Mouse (Mus musculus) forebrain, embryonic 15.5 days (tissue): Measurements from ENCODE around the gene Megf6. TPM values are rescaled to one million over a fixed set of nuclear protein-coding genes. Genes with fewer than 3 reads are reported as not detected.

ENCODE experiments used
- ATAC-seq: fragments of 200-750 bp; cut with Nextera tagmentation; replicated peaks from 2 replicates; pipeline ENCODE4 v1.8.0; 2017; ENCODE audit warnings: mild to moderate bottlenecking, moderate TSS enrichment, moderate library complexity
- H3K27ac ChIP-seq: fragments of 300-500 bp; sonication (generic); replicated peaks from 2 replicates; pipeline ENCODE4 v1.5.1; 2015; ENCODE audit warnings: mild to moderate bottlenecking, inconsistent platforms
- H3K27me3 ChIP-seq: fragments of 300-500 bp; sonication (generic); 2 replicates; pipeline ENCODE4 v1.6.1; 2015; ENCODE audit warnings: inconsistent platforms
- H3K36me3 ChIP-seq: fragments of 300-500 bp; sonication (generic); 2 replicates; pipeline ENCODE4 v1.6.1; 2015; ENCODE audit warnings: mild to moderate bottlenecking, inconsistent platforms
- H3K4me1 ChIP-seq: fragments of 300-500 bp; sonication (generic); 2 replicates; pipeline ENCODE4 v1.6.1; 2015; ENCODE audit warnings: inconsistent platforms
- H3K4me2 ChIP-seq: fragments of 300-500 bp; sonication (generic); replicated peaks from 2 replicates; pipeline ENCODE4 v1.6.1; 2015; ENCODE audit warnings: mild to moderate bottlenecking, inconsistent platforms
- H3K4me3 ChIP-seq: fragments of 300-500 bp; sonication (generic); 2 replicates; pipeline ENCODE4 v1.5.1; 2015; ENCODE audit warnings: mild to moderate bottlenecking, inconsistent platforms
- H3K9ac ChIP-seq: fragments of 300-500 bp; sonication (generic); replicated peaks from 2 replicates; pipeline ENCODE4 v1.6.1; 2015; ENCODE audit warnings: mild to moderate bottlenecking, inconsistent platforms
- H3K9me3 ChIP-seq: fragments of 300-500 bp; sonication (generic); 2 replicates; pipeline ENCODE4 v1.6.1; 2016; ENCODE audit warnings: inconsistent platforms
- WGBS: fragments of 180-500 bp; shearing (Covaris S2); methylation state at CpG from one replicate; pipeline ENCODE4 v1.1.7; 2015; ENCODE audit warnings: mixed read lengths; 5-methylcytosine and 5-hydroxymethylcytosine counted together
- polyA plus RNA-seq: library from polyadenylated mRNA; unstranded; fragments of >200 nt; fragmentation: Nextera tagmentation; extraction: Ambion mirVana; gene quantifications from 2 replicates; pipeline ENCODE4 v1.2.1, GENCODE M21; 2015

Megf6 gene
- 6.4 TPM in 2 replicates for polyA plus RNA-seq

DNA sequence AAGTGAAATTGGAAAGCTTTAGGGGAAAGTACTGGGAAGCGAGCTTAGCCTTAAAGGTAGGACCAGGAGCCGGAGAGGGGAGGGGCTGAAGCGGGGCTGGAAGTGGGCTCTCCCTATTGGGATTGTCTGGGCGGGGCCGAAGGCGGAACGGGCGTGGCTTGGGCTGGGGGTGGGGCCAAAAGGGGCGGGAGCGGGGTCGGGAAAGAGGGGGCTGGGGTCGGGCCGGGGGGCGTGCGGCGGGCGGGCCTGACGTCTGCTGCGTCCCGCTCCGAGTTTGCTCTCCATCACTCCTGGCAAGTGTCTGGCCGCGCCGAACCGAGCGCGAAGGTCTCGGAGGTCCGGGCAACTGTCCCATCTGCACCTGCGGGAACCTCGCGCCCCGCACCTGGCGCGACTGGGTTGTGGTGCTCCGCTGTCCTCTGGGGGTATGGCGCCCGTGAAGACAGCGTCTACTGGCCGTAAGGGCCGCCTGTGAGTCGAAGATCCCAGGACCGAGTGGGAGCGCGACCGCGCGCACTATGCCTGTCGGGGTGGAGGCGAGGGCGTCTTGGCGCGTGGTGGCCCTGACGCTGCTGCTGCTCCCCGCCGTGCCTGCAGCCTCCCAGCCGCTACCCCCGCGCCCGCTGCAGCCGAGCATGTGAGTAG, at the start of gene Megf6:
Megf6 (plus strand) TSS at position 225 of the 645 bp plus-strand sequence.
- ATAC-seq: peak; percentile 68
- H3K4me1 ChIP-seq: peaks cover 20% of the 10 kb centered on the region
- WGBS: 1% methylated on average over 60 of the region's 61 CpGs
- H3K27me3 ChIP-seq: peaks cover 21% of the 10 kb centered on the region; the same call in 1 of the 2 replicates
- H3K4me3 ChIP-seq: peak within 1 kb of the TSS; percentile 56
- H3K27ac ChIP-seq: no peak within 1 kb of the TSS
- H3K9ac ChIP-seq: peak within 1 kb of the TSS; percentile 50
- no peaks in the 10 kb centered on the region for H3K36me3 ChIP-seq
- H3K9me3 ChIP-seq: no peaks in the 10 kb centered on the region
- H3K4me2 ChIP-seq: peak within 1 kb of the TSS; percentile 97

DNA sequence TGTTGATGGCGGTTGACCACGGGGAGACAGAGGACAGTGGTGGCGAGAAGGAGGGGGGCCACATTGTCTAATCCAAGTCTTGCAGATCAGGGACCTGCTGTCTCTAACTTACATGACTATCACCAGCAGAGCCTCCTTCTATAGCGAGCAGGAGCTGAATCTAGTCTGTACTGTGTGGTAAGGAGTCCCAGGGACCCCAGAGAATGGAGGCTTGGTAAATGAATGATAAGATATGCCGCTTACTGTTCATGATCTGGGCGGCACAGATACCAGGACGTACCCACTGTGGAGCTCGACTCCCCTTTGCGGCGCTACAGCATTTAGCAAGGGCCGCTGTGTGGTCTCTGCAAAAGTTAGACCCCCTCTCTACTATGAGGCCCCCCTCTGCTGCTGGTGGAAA, 48.7 kb upstream of the Megf6 start:
- WGBS: 62% methylated on average over 11 of the region's 11 CpGs
- Histone ChIP-seq H3K27me3 (no peaks in the 10 kb centered on the region), H3K9ac (no peak overlapping the region), H3K4me3 (no peak overlapping the region), H3K4me1 (no peaks in the 10 kb centered on the region), H3K9me3 (no peaks in the 10 kb centered on the region), H3K27ac (no peak overlapping the region), H3K4me2 (no peak overlapping the region), H3K36me3 (no peaks in the 10 kb centered on the region)
- no peak for ATAC-seq

DNA sequence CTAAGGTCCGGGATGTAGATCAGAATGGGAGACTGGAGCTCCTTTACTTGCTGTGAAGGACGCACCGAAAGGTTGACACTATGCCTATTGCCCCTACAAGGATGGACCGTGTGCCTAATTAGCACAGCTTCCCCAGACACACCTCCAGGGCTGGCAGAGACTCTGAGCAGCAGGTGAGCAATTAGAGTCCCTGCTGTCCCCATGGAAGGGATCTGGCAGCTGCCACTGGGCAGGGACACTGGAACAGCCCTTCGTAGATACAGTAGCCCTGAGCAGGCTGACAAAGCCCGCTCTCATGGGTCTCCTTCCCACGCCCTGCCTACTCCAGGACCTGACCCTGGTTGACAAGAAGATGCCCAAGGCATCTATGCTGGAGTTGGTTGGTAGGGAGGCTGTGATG, 48.2 kb upstream of the Megf6 start:
- no peaks in the 10 kb centered on the region for H3K36me3 ChIP-seq
- H3K27ac ChIP-seq: no peak overlapping the region
- no peak for ATAC-seq
- H3K4me2 ChIP-seq: no peak overlapping the region
- H3K9me3 ChIP-seq: no peaks in the 10 kb centered on the region
- no peaks in the 10 kb centered on the region for H3K27me3 ChIP-seq
- no peak overlapping the region for H3K9ac ChIP-seq
- H3K4me1 ChIP-seq: no peaks in the 10 kb centered on the region
- WGBS: 75% methylated on average over 7 of the region's 7 CpGs
- H3K4me3 ChIP-seq: no peak overlapping the region

DNA sequence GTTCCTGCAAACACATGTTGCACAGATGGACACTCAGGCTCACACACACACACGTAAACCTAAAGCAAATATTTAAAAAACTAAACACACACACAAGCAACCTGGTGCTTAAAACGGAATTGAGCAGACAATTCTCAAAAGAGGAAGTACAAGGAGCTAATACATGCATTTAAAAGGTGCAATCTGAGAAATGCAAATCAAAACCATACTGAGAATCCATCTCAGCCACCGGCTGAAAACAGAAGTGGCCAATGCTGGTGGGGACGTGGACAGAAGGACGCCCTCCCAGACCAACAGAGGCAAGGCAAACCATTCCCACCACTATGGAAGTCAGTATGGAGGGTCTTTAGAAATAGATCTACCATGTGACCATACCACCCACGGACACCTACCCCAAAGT, 47.0 kb upstream of the Megf6 start:
- Histone ChIP-seq H3K9ac (no peak overlapping the region), H3K27me3 (no peaks in the 10 kb centered on the region), H3K4me2 (no peak overlapping the region), H3K27ac (no peak overlapping the region), H3K9me3 (no peaks in the 10 kb centered on the region), H3K36me3 (no peaks in the 10 kb centered on the region), H3K4me3 (no peak overlapping the region), H3K4me1 (no peaks in the 10 kb centered on the region)
- ATAC-seq: no peak
- 86% methylated on average over 6 of the region's 6 CpGs for WGBS

DNA sequence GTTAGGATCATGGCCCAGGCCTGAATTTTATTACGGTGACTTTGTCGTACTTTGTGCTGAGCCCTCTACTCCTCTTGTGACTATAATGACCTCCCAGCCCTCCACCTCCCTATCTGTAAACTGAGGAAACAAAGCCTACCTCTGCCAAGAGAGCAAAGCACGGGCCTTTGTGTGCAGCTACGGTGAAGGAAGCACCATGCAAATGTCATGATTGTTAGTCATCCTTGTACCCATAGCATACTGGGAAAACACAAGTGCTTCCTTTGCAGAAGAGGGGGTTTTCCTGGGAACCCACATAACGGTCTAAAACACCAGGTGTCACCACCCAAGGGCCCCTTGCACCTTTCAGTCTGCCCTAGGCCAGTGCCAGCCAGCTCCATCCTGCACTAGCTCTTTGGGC, 45.3 kb upstream of the Megf6 start:
- H3K4me3 ChIP-seq: no peak overlapping the region
- no peak overlapping the region for H3K9ac ChIP-seq
- H3K4me1 ChIP-seq: no peaks in the 10 kb centered on the region
- H3K27me3 ChIP-seq: no peaks in the 10 kb centered on the region
- no peak overlapping the region for H3K27ac ChIP-seq
- ATAC-seq: no peak
- whole genome bisulfite sequencing: 75% methylated on average over 5 of the region's 5 CpGs
- no peak overlapping the region for H3K4me2 ChIP-seq
- no peaks in the 10 kb centered on the region for H3K36me3 ChIP-seq
- H3K9me3 ChIP-seq: no peaks in the 10 kb centered on the region

DNA sequence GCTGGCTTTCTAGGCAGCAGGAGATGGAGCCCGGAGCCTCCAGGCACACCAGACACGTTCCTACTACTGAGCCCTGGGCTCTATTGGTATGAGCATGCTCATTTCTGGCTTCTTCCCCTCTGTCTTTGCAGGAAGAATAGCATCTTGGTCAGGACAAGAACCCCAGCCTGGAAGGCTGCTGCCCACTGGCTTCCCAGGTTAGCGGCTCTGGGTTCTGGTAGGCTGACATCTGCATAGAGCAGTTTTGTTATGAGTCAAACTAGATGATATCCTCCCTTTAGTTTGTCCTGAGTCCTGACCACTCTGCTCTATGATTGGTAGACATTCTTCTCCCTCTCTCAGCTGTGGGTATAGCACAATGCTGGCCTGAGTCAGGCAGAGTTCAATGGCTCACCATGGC, 43.3 kb upstream of the Megf6 start:
- H3K36me3 ChIP-seq: no peaks in the 10 kb centered on the region
- no peak overlapping the region for H3K4me3 ChIP-seq
- no peak for ATAC-seq
- H3K4me2 ChIP-seq: no peak overlapping the region
- no peaks in the 10 kb centered on the region for H3K4me1 ChIP-seq
- 71% methylated on average over 3 of the region's 3 CpGs for WGBS
- H3K9me3 ChIP-seq: no peaks in the 10 kb centered on the region
- no peak overlapping the region for H3K9ac ChIP-seq
- no peaks in the 10 kb centered on the region for H3K27me3 ChIP-seq
- no peak overlapping the region for H3K27ac ChIP-seq

DNA sequence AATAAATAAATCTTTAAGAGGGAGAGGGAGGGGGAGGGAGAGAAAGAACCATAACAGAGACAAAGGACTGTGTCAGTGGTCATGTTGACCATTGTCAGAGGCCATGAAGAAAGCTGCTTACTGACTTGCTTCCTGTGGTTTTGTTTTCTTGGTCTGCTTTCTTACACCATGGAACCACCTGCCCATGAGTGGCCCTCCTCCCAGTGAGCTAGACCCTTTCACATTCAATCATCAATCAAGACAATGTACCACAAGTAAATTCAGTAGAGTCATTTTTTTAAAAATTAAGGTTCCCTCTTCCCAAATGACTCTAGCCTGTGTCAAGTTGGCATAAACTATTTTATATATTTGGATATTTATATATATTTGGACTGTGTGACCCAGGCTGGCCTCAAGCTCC, 40.6 kb upstream of the Megf6 start:
- Histone ChIP-seq H3K27ac (no peak overlapping the region), H3K27me3 (peaks cover 6% of the 10 kb centered on the region; the same call in 1 of the 2 replicates), H3K4me2 (no peak overlapping the region), H3K4me3 (no peak overlapping the region), H3K9me3 (no peaks in the 10 kb centered on the region), H3K9ac (no peak overlapping the region), H3K36me3 (no peaks in the 10 kb centered on the region), H3K4me1 (no peaks in the 10 kb centered on the region)
- ATAC-seq: no peak

DNA sequence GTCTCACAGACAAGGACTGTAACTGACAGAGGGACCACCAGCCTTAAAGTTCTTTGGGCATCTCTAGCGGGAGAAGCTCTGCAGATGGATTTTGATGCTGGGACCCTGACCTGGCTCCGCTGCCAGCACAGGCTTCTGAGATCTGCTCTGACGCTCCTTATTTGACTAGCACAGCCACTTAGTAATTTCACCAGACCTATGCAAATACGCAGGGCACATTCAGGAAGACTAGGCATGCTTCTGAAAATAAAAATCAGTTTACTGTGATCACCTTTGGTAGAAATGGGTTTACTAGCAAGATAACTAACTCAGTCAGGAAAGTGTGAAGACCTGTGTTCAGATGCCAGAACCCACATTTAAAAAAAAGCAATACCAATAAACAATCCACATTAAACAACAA, 38.6 kb upstream of the Megf6 start:
- 74% methylated on average over 4 of the region's 4 CpGs for WGBS
- H3K9ac ChIP-seq: no peak overlapping the region
- H3K9me3 ChIP-seq: no peaks in the 10 kb centered on the region
- H3K27ac ChIP-seq: no peak overlapping the region
- no peaks in the 10 kb centered on the region for H3K36me3 ChIP-seq
- H3K27me3 ChIP-seq: peaks cover 22% of the 10 kb centered on the region
- H3K4me1 ChIP-seq: no peaks in the 10 kb centered on the region
- H3K4me3 ChIP-seq: no peak overlapping the region
- H3K4me2 ChIP-seq: no peak overlapping the region
- no peak for ATAC-seq

DNA sequence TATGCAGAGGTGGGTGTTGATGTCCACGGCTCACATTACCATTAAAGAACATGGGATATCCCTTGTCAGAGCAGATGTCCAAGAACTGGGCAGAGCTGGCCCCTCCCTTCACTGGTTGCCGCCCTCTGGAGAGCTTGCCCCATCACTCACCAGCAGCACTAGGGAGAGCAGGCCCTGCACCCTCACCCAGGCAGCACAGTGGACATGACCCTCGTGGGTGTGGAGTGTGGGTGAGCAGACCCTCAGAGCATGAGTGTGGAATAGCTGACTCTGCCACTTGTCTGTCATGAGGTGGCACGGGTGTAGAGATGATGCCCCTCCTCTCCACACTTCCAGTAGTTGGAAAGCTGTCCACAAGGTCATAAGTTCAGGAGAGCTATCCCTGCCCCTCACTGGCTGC, 35.7 kb upstream of the Megf6 start:
- Histone ChIP-seq H3K4me2 (no peak overlapping the region), H3K9me3 (no peaks in the 10 kb centered on the region), H3K4me1 (peaks cover 6% of the 10 kb centered on the region), H3K9ac (no peak overlapping the region), H3K27me3 (peaks cover 48% of the 10 kb centered on the region), H3K36me3 (no peaks in the 10 kb centered on the region), H3K4me3 (no peak overlapping the region), H3K27ac (no peak overlapping the region)
- whole genome bisulfite sequencing: 71% methylated on average over 4 of the region's 4 CpGs
- ATAC-seq: no peak

DNA sequence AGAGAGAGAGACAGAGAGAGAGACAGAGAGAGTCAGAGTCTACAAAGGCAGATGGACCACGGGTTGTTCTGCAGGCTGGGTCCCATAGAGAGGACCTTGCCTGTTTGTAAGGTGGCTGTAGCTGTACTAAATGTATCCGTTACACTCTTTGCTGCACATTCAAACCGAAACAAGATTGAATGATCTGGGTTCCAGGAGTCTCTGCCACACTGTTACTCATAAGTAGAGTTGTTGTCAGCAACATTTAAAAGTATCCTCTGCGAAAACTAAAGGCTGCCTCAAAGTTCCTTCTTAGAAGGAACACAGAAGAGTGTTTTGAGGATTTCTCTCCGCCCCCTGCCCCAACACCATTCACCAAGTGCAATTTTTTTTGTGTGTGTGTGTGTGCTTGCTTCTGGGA, 33.4 kb upstream of the Megf6 start:
- H3K27ac ChIP-seq: no peak overlapping the region
- no peaks in the 10 kb centered on the region for H3K9me3 ChIP-seq
- H3K4me1 ChIP-seq: peaks cover 28% of the 10 kb centered on the region
- H3K4me2 ChIP-seq: no peak overlapping the region
- H3K36me3 ChIP-seq: no peaks in the 10 kb centered on the region
- no peak overlapping the region for H3K9ac ChIP-seq
- H3K4me3 ChIP-seq: no peak overlapping the region
- WGBS: 59% methylated on average over 5 of the region's 5 CpGs
- ATAC-seq: no peak
- H3K27me3 ChIP-seq: peaks cover 66% of the 10 kb centered on the region

DNA sequence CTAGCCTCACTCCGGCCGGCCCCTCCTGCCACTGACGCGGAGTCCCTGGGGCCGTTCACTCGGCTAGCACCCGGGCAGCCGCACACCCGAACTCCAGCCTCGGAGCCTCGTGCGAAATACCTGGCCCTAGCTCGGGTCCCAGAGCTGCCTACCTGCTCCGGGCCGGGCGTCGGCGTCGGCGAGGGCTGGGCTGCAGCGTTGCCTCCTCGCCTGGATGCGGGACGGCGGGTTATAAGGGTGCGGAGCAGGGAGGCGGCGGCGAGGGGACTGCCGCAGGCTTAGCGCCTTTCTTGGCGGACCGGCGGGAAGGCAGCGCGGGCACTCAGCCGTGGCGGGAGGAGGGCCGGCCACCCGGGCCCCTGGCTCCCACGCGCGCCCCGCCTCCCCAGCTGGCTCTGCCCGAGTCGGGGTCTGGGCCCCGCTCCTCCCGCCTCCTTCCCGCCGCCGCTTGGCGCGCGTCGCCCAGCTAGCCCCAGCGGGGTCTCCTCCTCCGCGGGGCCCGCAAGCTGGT, 30.8 kb upstream of the Megf6 start:
- Histone ChIP-seq H3K36me3 (no peaks in the 10 kb centered on the region), H3K4me1 (peaks cover 41% of the 10 kb centered on the region), H3K9me3 (no peaks in the 10 kb centered on the region), H3K27ac (no peak overlapping the region), H3K4me3 (peak overlapping the region; percentile 45), H3K4me2 (peak overlapping the region; percentile 94), H3K27me3 (peaks cover 60% of the 10 kb centered on the region), H3K9ac (peak overlapping the region; percentile 43)
- under 1% methylated on average over 53 of the region's 59 CpGs for WGBS
- no peak for ATAC-seq

DNA sequence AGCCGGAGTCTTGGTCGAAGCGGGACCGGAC, 30.5 kb upstream of the Megf6 start, which contains the start of gene Trp73:
Trp73 (minus strand) TSS at position 27 of the 31 bp plus-strand sequence.
- 0% methylated on average over 4 of the region's 4 CpGs for WGBS
- H3K27ac ChIP-seq: no peak within 1 kb of the TSS
- H3K27me3 ChIP-seq: peaks cover 60% of the 10 kb centered on the region
- peak within 1 kb of the TSS; percentile 43 for H3K9ac ChIP-seq
- H3K9me3 ChIP-seq: no peaks in the 10 kb centered on the region
- H3K4me1 ChIP-seq: peaks cover 41% of the 10 kb centered on the region
- no peaks in the 10 kb centered on the region for H3K36me3 ChIP-seq
- no peak for ATAC-seq
- peak within 1 kb of the TSS; percentile 94 for H3K4me2 ChIP-seq
- peak within 1 kb of the TSS; percentile 45 for H3K4me3 ChIP-seq

DNA sequence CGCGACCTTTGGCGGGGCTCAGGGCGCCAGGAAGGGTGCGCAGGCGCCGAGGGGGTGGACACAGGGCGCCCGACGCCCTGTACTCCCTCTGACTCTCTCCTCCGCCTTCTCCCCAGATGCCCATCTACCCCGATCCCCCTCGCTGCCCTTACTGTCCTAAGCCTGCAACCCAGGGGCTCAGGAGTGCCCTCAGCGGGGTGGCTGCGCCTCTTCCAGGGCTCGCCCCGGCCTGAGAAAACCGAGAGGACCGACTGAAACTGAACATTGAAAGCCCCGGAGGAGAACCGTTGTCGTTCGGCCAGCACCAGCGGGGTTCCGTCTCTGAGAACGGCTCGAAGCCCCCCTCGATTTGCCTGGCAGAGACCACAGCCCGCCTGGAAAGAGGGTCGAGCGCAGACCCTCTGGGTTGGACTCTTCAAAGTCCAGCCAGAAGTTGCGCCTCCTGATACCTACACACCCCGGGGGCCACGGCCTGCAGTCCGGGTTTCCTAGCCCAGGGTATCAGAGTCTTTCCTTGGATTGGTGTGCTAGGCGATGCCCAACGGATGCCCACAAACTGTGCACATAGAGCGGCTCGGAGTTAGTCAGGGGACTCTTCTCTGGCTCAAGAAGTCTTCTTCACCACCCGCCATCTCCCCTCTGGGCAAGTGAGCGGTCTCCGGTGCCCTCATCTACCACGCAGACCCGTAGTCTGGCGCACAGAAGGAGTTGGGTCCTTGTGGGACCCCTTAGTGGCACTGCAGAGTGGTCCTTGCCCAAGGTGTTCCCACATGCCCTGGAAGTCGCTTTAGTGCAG, 30.1 kb upstream of the Megf6 start:
- under 1% methylated on average over 46 of the region's 46 CpGs for WGBS
- Histone ChIP-seq H3K4me2 (peak overlapping the region; percentile 94), H3K4me3 (peak overlapping the region; percentile 45), H3K9me3 (no peaks in the 10 kb centered on the region), H3K27me3 (peaks cover 58% of the 10 kb centered on the region), H3K9ac (peak overlapping the region; percentile 43), H3K4me1 (peaks cover 41% of the 10 kb centered on the region), H3K27ac (no peak overlapping the region), H3K36me3 (no peaks in the 10 kb centered on the region)
- ATAC-seq: no peak
